Mouse (Mus musculus): ENCODE data around the gene H6pd. TPM values are rescaled to one million over a fixed set of nuclear protein-coding genes. Genes with fewer than 3 reads are reported as not detected.

H6pd gene
- polyA plus RNA-seq, 1 experiment: 7.3 TPM

DNA sequence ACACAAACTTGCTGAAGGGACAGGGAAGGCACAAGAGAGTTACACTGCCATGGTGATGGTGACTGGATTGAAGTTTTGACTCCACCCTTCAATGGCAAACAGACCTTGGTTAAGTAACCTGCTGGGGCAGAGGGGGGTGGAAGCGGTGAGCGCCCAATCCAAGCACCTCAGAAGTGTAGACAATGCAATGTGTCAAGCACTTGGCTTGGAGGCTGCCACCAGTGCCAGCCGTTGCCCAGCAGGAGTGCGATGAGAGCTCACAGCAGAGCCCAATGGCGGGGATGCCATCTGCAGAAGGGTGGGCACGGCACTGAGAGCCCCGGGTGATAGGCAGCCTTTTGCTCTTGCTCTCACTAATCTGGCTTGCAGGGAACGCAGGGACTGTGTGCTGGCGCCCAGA is 56.6 kb downstream of the H6pd start:
- Histone ChIP-seq H3K4me1 (ENCODE audit: control insufficient read depth, insufficient read depth, low read length) (peaks cover 6% of the 10 kb centered on the region), H3K27me3 (ENCODE audit: control insufficient read depth, insufficient read depth, low read length) (no peaks in the 10 kb centered on the region), H3K36me3 (ENCODE audit: control insufficient read depth, insufficient read depth, low read length) (no peaks in the 10 kb centered on the region)

DNA sequence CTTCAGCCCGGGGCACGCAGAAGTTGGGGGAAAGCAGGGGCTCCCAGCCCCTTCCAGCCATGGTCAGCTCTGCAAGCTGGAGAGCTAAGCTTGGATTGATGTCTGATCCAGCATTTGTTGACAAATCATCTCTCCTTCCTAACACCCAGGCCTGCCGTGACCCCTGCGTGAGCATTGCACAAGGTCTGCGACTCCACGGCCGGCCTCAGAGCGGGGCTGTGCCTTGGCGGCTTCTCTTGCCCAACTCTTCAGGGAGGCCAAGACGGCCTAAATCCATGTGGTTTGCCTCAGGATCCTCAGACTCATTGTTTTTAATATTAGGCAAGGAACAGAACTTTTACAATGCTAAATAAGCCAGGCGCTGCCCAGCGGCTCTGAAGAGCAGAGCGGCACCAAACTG is 57.6 kb downstream of the H6pd start:
- Histone ChIP-seq H3K27me3 (ENCODE audit: control insufficient read depth, insufficient read depth, low read length) (no peaks in the 10 kb centered on the region), H3K4me3 (ENCODE audit: control insufficient read depth, low read depth, low read length) (no peak overlapping the region), H3K27ac (ENCODE audit: control insufficient read depth, insufficient read depth, low read depth, low read length) (no peak overlapping the region), H3K36me3 (ENCODE audit: control insufficient read depth, insufficient read depth, low read length) (no peaks in the 10 kb centered on the region), H3K4me1 (ENCODE audit: control insufficient read depth, insufficient read depth, low read length) (peaks cover 6% of the 10 kb centered on the region)
- TF ChIP-seq POLR2A (IDR thresholded peaks at IDR 0.05; ENCODE audit: control insufficient read depth, low read depth, low read length): no peak
- no peak for TF ChIP-seq CTCF (IDR thresholded peaks at IDR 0.05; ENCODE audit: control insufficient read depth, insufficient read depth, insufficient replicate concordance, low read depth, low read length)

More for the DNA sequence above, 56.6 kb downstream of the H6pd start:
- Histone ChIP-seq H3K4me3 (ENCODE audit: control insufficient read depth, low read depth, low read length) (no peak overlapping the region), H3K27ac (ENCODE audit: control insufficient read depth, insufficient read depth, low read depth, low read length) (no peak overlapping the region)
- TF ChIP-seq CTCF (IDR thresholded peaks at IDR 0.05; ENCODE audit: control insufficient read depth, insufficient read depth, insufficient replicate concordance, low read depth, low read length): no peak
- no peak for TF ChIP-seq POLR2A (IDR thresholded peaks at IDR 0.05; ENCODE audit: control insufficient read depth, low read depth, low read length)

DNA sequence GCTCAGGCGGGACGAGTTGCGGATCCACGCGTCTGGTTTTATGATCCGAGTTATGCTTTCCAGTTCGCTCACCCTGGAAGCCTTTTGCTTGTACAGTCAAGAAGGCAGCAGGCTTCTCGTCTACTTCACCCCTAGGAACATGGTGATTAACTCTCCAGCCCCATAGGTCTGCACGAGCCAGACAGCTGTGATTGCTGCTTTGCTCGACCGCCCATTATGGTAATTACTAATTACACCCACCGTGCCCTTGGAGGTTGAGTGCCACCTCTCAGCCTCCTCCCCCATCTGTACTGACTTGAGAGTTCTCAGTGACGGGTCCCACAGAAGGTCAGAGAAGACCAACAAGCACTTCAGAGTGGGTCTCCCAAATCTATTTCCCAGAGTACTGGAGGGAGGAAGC is 59.1 kb downstream of the H6pd start:
- Histone ChIP-seq H3K4me1 (ENCODE audit: control insufficient read depth, insufficient read depth, low read length) (peaks cover 6% of the 10 kb centered on the region), H3K36me3 (ENCODE audit: control insufficient read depth, insufficient read depth, low read length) (no peaks in the 10 kb centered on the region), H3K4me3 (ENCODE audit: control insufficient read depth, low read depth, low read length) (no peak overlapping the region), H3K27ac (ENCODE audit: control insufficient read depth, insufficient read depth, low read depth, low read length) (no peak overlapping the region), H3K27me3 (ENCODE audit: control insufficient read depth, insufficient read depth, low read length) (no peaks in the 10 kb centered on the region)
- no peak for TF ChIP-seq CTCF (IDR thresholded peaks at IDR 0.05; ENCODE audit: control insufficient read depth, insufficient read depth, insufficient replicate concordance, low read depth, low read length)
- no peak for TF ChIP-seq POLR2A (IDR thresholded peaks at IDR 0.05; ENCODE audit: control insufficient read depth, low read depth, low read length)

DNA sequence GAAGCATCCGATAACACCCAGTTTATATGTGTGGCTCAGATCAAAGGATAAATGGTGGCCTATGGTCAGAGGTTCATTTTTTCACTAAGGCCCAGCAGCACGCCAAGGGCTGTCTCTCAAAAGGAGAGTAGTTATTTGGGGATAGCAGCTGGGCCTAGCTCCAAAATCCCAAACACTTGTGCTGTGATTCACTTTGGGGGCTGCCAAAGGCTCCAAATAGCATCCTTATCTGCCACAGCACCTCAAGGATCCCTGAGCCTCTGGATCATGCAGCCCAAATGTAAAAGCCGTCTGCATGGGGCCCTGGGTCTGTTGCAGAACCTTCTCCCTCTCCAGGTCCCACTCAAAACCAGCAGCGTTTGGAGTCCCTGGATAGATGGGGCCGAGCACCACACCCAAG is 60.7 kb downstream of the H6pd start:
- TF ChIP-seq CTCF (IDR thresholded peaks at IDR 0.05; ENCODE audit: control insufficient read depth, insufficient read depth, insufficient replicate concordance, low read depth, low read length) (no peak), POLR2A (IDR thresholded peaks at IDR 0.05; ENCODE audit: control insufficient read depth, low read depth, low read length) (no peak)
- Histone ChIP-seq H3K4me1 (ENCODE audit: control insufficient read depth, insufficient read depth, low read length) (peaks cover under 1% of the 10 kb centered on the region; the same call in 1 of the 2 replicates), H3K4me3 (ENCODE audit: control insufficient read depth, low read depth, low read length) (no peak overlapping the region), H3K27ac (ENCODE audit: control insufficient read depth, insufficient read depth, low read depth, low read length) (no peak overlapping the region), H3K36me3 (ENCODE audit: control insufficient read depth, insufficient read depth, low read length) (no peaks in the 10 kb centered on the region), H3K27me3 (ENCODE audit: control insufficient read depth, insufficient read depth, low read length) (no peaks in the 10 kb centered on the region)

DNA sequence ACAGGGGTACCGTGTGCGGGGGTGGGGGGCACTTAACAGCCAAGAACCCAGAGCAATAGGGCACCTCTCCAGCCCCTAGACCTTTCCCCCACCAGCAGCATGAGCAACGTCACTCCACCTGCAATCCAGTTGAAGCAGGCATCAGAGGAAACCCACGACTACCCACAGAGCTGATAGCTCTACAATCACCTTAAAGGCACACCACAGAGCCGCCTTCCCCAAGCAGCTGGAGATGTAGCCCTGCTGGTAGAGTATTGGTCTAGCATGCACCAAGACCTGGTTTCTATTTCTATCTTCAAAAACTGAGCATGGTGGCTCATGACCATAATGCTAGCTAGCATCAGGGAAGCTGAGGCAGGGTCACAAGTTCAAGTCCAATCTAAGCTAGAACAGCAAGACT is 61.4 kb downstream of the H6pd start:
- TF ChIP-seq POLR2A (IDR thresholded peaks at IDR 0.05; ENCODE audit: control insufficient read depth, low read depth, low read length): no peak
- no peak for TF ChIP-seq CTCF (IDR thresholded peaks at IDR 0.05; ENCODE audit: control insufficient read depth, insufficient read depth, insufficient replicate concordance, low read depth, low read length)
- Histone ChIP-seq H3K27ac (ENCODE audit: control insufficient read depth, insufficient read depth, low read depth, low read length) (no peak overlapping the region), H3K4me3 (ENCODE audit: control insufficient read depth, low read depth, low read length) (no peak overlapping the region), H3K36me3 (ENCODE audit: control insufficient read depth, insufficient read depth, low read length) (no peaks in the 10 kb centered on the region), H3K4me1 (ENCODE audit: control insufficient read depth, insufficient read depth, low read length) (peaks cover 5% of the 10 kb centered on the region; the same call in 1 of the 2 replicates), H3K27me3 (ENCODE audit: control insufficient read depth, insufficient read depth, low read length) (no peaks in the 10 kb centered on the region)

DNA sequence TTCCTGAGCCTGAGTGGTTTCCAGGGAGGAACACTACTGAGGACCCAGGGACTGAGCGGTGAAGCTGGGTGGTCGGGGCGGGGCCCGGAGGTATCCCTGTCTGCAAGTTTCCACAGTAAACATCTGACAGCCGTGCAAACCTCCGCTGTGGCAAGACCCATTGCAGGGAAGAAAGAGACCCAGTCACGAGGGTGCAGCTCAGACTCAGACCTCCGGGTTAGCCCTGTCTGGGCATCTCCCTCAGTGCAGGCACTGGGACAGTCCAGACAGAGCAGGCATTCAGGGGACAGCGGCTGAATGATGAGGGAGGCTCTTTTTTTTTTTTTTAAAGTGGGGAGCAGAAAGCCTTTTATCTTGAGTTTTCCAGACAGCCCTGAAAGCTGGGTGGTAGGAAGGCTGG is 63.6 kb downstream of the H6pd start:
- Histone ChIP-seq H3K4me1 (ENCODE audit: control insufficient read depth, insufficient read depth, low read length) (peaks cover 5% of the 10 kb centered on the region; the same call in 1 of the 2 replicates), H3K36me3 (ENCODE audit: control insufficient read depth, insufficient read depth, low read length) (no peaks in the 10 kb centered on the region), H3K4me3 (ENCODE audit: control insufficient read depth, low read depth, low read length) (no peak overlapping the region), H3K27ac (ENCODE audit: control insufficient read depth, insufficient read depth, low read depth, low read length) (no peak overlapping the region), H3K27me3 (ENCODE audit: control insufficient read depth, insufficient read depth, low read length) (no peaks in the 10 kb centered on the region)
- TF ChIP-seq CTCF (IDR thresholded peaks at IDR 0.05; ENCODE audit: control insufficient read depth, insufficient read depth, insufficient replicate concordance, low read depth, low read length) (no peak), POLR2A (IDR thresholded peaks at IDR 0.05; ENCODE audit: control insufficient read depth, low read depth, low read length) (no peak)

DNA sequence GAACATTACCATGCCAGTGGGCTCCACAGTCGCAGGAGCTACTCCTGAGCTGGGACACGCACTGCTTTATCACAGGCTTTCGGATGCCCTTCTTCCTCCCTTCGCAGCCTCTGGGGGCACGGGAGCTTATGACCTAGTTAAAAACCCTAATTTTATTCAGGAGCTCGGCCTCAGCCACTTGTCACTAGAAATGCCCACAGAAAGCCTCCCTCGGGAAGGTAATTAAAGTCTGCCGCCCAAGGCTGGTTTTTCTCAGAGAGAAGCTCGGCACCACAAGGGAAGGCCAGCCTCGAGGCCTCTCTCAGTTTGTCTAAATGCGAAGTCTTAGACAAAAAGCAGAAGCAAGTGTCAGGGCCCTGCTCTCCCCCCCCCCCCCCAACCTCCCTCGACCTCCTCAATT is 64.6 kb downstream of the H6pd start:
- H3K4me1 ChIP-seq (ENCODE audit: control insufficient read depth, insufficient read depth, low read length): peaks cover 5% of the 10 kb centered on the region; the same call in 1 of the 2 replicates

More for the DNA sequence above, 64.6 kb downstream of the H6pd start:
- Histone ChIP-seq H3K27ac (ENCODE audit: control insufficient read depth, insufficient read depth, low read depth, low read length) (no peak overlapping the region), H3K4me3 (ENCODE audit: control insufficient read depth, low read depth, low read length) (no peak overlapping the region), H3K36me3 (ENCODE audit: control insufficient read depth, insufficient read depth, low read length) (no peaks in the 10 kb centered on the region), H3K27me3 (ENCODE audit: control insufficient read depth, insufficient read depth, low read length) (no peaks in the 10 kb centered on the region)
- TF ChIP-seq POLR2A (IDR thresholded peaks at IDR 0.05; ENCODE audit: control insufficient read depth, low read depth, low read length) (no peak), CTCF (IDR thresholded peaks at IDR 0.05; ENCODE audit: control insufficient read depth, insufficient read depth, insufficient replicate concordance, low read depth, low read length) (no peak)

Data from testis, adult 2 months (tissue).